Mouse (Mus musculus) brain, embryonic 14.5 days (tissue): ENCODE results near the gene Hspa1b.
"Not testable (repeated sequence)": the region's sequence is repeated elsewhere in the genome, so short reads cannot be mapped to it uniquely, and the experiment has no call there.

Source experiments
- CTCF ChIP-seq: fragments of 200-500 bp; IDR thresholded peaks from 2 replicates; pipeline ENCODE4 v1.5.1; 2012; ENCODE audit warnings: inconsistent platforms, mild to moderate bottlenecking, moderate library complexity, borderline replicate concordance; ENCODE audit not compliant: insufficient read depth, insufficient read length; ENCODE audit errors: extremely low read depth
- POLR2A ChIP-seq: fragments of 200-500 bp; IDR thresholded peaks from 2 replicates; pipeline ENCODE4 v1.6.1; 2012; ENCODE audit warnings: mild to moderate bottlenecking, inconsistent platforms, borderline replicate concordance; ENCODE audit not compliant: poor library complexity, insufficient read depth, insufficient read length, severe bottlenecking; ENCODE audit errors: extremely low read depth

GRCm38 (mm10) chr17:34971694-34972068, 12.6 kb upstream of the Hspa1b start:
- TF ChIP-seq POLR2A, CTCF: not testable (repeated sequence)
